Mouse (Mus musculus) cerebellum, adult 9-10 months (tissue): ENCODE results near the gene Iars2.
A peak's percentile ranks its signal among the peaks of the same experiment; 100 is the strongest.
"Not testable (repeated sequence)": the region's sequence is repeated elsewhere in the genome, so short reads cannot be mapped to it uniquely, and the experiment has no call there.

ENCODE experiments used
- DNase-seq: peaks from one replicate; pipeline ENCODE4 v3.0.0; 2022

The Iars2 gene

GRCm38 (mm10) chr1:185331364-185331763, 2.2 kb upstream of the Iars2 start:
- DNase-seq: peak; percentile 40

GRCm38 (mm10) chr1:185329851-185330250, 655 bp upstream of the Iars2 start:
- peak; percentile 29 for DNase-seq

GRCm38 (mm10) chr1:185327754-185328345, 1.3 kb downstream of the Iars2 start:
- DNase-seq: not testable (repeated sequence)

GRCm38 (mm10) chr1:185315846-185316568, 13.2 kb downstream of the Iars2 start:
- no peak for DNase-seq

- DNase-seq: no peak
These were observed 14.7 kb downstream of the Iars2 start for GRCm38 (mm10) chr1:185314546-185314945.

- DNase-seq: no peak
These were observed 17.2 kb downstream of the Iars2 start for GRCm38 (mm10) chr1:185311949-185312348.

GRCm38 (mm10) chr1:185308908-185309307, 20.3 kb downstream of the Iars2 start:
- no peak for DNase-seq

- no peak for DNase-seq
These were observed 20.9 kb downstream of the Iars2 start for GRCm38 (mm10) chr1:185308334-185308733.

GRCm38 (mm10) chr1:185307645-185308044, 21.6 kb downstream of the Iars2 start:
- DNase-seq: no peak

- no peak for DNase-seq
These were observed 22.4 kb downstream of the Iars2 start for GRCm38 (mm10) chr1:185306836-185307235.

- no peak for DNase-seq
These were observed 26.4 kb downstream of the Iars2 start for GRCm38 (mm10) chr1:185302816-185303215.

- DNase-seq: no peak
These were observed 30.7 kb downstream of the Iars2 start for GRCm38 (mm10) chr1:185298496-185298895.

GRCm38 (mm10) chr1:185296850-185297249, 32.3 kb downstream of the Iars2 start:
- DNase-seq: no peak

- DNase-seq: no peak
These were observed 36.4 kb downstream of the Iars2 start for GRCm38 (mm10) chr1:185292646-185293360.

- DNase-seq: no peak
These were observed 37.9 kb downstream of the Iars2 start for GRCm38 (mm10) chr1:185291336-185291735.

- DNase-seq: no peak
These were observed 40.0 kb downstream of the Iars2 start for GRCm38 (mm10) chr1:185289231-185289630.

- no peak for DNase-seq
These were observed 42.1 kb downstream of the Iars2 start for GRCm38 (mm10) chr1:185287066-185287465.

- DNase-seq: peak; percentile 65
These were observed 44.0 kb downstream of the Iars2 start for GRCm38 (mm10) chr1:185285171-185285570.

- DNase-seq: peak; percentile 83
These were observed 44.5 kb downstream of the Iars2 start for GRCm38 (mm10) chr1:185284740-185285139.

- no peak for DNase-seq
These were observed 45.9 kb downstream of the Iars2 start for GRCm38 (mm10) chr1:185283247-185283646.

GRCm38 (mm10) chr1:185282846-185283245, 46.4 kb downstream of the Iars2 start:
- DNase-seq: no peak

- no peak for DNase-seq
These were observed 48.6 kb downstream of the Iars2 start for GRCm38 (mm10) chr1:185280616-185281015.

GRCm38 (mm10) chr1:185279288-185279687, 49.9 kb downstream of the Iars2 start:
- DNase-seq: no peak

- no peak for DNase-seq
These were observed 52.2 kb downstream of the Iars2 start for GRCm38 (mm10) chr1:185277022-185277421.
